Mouse (Mus musculus) left cerebral cortex, postnatal 14 days (tissue): ENCODE measurements at regions not wholly inside any gene's neighbourhood (a gene's known extent, or its start where the extent isn't known, plus 50 kb on each side); places are given as distances from the start of the nearest gene placed in this dataset.

Source experiments
- DNase-seq, 2 experiments: peaks; one replicate each; pipeline ENCODE4 v3.0.0; 2021 to 2022; ENCODE audit warnings: low spot score in 2 of 2, mixed read lengths in 1 of 2
- intact Hi-C: fragments of 180-260 bp; cut with DNase I; formaldehyde crosslinking; loops from one replicate; pipeline ENCODE4 v1.15.1; 2025

DNA sequence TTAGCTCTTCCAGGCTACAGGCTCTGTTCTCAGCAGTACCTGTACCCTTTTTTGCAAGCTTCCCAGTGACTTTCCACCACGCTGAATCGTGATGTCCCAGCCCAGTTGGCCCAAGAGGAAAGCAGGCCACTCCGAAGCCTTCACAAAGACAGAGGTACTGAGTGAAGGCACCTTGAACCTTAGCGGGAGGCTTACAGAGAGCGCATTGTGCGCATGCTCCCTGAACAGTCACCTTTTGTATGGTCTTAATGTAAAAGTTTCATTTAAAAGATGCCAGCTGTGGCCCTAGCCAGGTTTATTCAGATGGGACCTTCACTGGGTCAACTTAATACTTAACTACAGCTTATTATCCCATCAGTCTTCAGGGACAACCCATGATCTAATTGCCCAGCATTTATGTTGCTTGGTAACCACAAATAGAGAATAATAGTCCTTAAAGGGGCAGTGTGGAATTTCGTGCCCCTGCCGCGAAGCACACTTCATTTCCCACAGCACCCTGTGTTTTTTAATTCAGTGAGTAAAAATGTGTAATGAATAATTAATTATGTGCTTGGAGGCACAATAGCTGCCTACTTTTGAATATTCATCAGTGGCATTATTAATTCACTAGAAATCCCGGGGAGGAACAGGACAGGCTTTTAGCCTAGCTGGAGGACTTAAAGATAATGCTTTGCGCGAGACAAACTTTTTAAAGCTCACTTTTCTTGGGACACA is 111.3 kb upstream of the Vrk1 start:
- intact Hi-C loops, result no loop called here
- no peak for DNase-seq

DNA sequence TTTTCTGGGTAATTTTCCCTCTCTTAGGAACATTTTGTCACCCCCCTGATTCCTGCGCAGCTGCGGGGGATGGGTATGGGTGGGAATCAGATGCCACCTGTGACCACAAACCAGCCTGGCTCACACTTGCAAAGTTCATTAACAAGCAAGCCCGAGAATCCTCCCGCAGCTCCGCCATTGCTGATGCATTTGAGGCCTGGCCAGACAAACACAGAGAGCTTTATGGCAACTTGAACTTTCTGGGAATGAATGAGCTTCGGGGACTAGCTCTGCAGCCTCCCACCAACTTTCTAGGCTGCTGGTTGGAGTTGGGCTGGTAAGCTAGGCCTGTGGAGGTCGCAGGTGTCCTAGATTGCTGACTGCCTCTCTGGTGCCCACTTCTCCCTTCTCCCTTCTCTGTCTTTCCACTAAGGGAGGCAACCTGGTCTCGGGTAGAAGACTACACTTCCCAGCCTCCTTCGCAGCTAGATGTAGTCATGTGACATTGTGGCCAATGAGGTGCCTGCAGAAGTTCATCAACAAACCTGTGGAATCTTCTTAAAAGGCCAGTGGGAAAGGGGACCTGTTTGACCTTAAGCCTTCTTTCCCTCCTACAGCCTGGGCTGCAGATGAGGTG is 110.6 kb upstream of the Vrk1 start:
- DNase-seq, result no peak
- intact Hi-C loops, result no loop called here

DNA sequence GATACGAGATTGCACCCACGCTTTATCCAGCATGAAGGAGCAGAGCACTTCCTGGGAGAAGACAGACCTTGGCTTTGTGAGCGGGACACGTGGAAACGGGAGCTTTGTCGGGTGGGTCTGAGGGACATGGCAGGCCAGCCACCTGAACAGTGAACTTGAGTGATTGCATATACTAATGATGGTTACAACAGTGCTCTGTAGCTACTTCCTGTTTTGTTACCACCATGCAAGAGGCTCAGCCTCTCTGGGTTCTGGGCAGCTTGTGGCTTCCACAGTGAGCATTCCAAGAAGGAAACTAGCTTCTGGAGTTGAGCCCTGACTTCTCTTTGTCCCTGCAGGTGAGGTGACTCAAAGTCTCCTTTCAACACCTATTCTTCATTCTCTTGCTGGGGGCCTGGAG is 109.5 kb upstream of the Vrk1 start:
- intact Hi-C loops, result no loop called here
- DNase-seq, result no peak

DNA sequence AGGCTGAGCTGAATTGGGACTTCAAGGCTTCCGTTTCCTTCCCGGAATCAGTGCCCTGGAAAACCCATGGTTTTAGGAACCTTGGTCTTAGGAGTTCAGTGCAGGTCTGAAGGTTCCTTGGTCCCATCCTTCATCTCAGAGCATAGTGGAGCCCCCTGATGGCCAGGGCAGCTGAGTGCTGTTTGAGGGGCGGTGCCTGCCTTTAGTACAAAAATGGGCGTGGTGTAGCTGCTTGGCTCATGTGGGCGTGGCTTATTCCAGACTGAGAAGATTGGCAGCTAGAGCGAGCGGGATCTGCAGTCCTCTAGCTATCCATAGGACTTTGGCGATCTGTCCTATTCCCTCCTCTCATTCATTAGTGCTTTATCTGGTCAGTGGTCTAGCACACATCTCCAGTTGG is 107.0 kb upstream of the Vrk1 start:
- intact Hi-C loops, result no loop called here
- DNase-seq, result no peak

DNA sequence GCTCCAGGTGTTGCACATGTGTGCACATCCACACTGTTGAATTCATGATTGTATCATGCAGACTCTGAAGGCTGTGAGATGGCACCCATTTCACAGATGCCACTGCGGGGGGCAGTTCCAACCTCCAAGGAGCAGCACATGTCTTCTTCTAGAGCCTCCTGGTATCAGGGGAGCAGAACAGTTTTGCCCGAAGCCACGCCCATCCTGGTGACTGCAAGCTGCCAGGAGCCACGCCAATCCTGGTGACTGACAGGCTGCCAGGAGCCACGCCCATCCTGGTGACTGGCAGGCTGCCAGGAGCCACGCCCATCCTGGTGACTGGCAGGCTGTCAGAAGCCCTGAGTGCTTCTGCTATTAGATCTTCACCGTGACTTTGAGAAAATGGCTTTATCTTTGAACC is 103.4 kb upstream of the Vrk1 start:
- no peak for DNase-seq
- intact Hi-C loops, result no loop called here

DNA sequence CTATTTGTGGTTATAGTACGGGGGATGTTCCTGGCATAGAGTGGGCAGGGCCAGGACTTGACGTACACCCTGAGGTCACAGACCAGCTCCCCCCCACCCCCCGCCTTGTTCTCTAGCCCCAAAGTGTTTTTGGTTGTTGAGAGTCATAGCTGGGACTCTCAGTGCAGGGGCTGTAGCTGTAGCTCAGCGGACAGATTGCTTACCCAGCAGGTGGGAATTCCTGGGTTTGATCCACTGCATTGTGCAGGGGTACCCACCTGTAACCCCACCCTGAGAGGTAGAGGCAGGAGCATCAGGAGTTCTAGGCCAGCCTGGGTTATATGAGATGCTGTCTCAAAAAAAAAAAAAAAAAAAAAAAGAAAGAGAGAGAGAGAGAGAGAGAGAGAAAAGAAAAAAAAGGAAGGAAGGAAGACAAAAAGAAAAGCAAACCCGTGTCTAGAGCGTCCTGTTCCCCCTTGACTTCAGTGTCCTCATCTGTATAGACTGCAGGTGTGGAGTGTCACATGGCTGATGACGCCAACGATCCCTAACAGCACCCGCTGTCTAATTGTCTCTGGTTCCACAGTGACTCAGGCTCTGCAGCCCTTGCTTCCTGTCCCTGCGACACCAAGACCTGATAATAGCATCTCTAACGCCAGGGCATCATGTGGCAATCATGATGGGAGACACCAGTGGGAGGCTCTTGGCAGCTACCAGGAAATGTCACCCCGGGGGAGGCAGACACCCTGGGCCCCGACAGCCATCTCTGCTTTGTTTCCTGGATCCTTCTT is 102.0 kb upstream of the Vrk1 start:
- intact Hi-C loops, result no loop called here
- no peak for DNase-seq

DNA sequence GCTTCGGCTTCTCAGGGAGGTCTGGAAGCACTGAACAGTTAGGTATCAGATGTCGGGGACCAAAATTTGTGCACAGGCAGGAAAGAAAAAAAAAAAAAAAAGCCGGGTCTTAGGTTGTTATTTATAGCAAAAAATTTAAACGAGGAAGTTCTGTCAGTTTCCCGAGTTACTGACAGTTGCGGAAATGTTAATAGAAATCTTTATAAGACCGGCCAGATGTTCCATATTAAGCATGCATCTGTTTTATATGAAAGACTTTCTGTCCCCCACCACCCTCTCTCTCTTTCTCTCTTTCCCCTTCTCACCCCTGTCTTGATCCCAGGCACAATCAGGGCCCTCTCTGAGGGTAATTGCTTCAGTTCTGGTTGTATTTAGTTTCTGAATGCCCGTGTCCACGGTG is 98.5 kb upstream of the Vrk1 start:
- intact Hi-C loops, result no loop called here
- DNase-seq, result no peak

DNA sequence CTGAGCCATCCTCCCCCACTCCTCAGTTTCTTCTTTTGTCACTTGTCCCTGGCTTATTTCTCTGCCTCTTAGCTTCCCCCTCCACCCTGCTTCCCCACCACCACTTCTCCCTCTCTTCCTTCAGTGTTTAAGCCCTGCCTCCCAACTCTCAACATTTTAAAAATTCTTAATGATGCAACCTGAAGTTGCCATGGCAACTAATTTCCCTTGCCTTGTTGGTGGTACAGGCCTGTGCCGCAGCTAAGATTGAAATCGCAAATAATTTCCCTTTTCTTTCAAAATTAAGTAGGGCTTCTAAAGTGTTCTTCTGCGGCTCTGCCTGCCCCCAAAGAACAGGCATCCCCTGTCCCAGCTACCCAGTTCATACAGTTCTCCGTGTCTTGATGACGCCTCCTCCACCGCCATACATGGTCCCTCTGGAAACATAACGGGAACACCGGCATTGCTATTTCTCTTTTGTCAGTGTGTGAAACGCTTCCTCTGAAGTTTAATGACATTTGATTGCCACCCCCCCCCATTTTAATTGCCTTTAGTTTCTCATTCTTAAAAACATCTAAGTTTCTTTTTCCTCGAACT is 92.6 kb upstream of the Vrk1 start:
- intact Hi-C loops, result no loop called here
- peak; percentile 34 to 72 for DNase-seq

DNA sequence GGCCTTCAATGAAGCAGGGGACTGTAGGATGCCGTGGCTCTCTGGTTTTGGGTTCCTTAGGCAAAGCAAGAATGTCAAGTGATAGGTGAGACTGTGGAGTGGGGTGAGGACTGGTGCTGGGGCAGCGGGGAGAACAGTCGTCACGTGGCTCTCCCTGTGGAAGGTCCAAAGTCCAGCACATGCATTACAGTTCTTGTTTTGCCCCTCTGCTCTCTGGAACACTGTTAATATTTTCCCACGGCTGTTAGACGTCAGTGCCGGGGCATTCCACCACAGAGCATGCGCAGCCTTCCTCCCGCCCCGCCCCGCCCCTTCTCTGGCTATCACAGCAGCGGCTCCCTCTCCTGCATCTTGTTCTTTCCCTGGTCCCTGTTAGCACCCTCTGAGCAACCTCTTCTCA is 91.3 kb upstream of the Vrk1 start:
- DNase-seq, result no peak
- intact Hi-C loops, result no loop called here

DNA sequence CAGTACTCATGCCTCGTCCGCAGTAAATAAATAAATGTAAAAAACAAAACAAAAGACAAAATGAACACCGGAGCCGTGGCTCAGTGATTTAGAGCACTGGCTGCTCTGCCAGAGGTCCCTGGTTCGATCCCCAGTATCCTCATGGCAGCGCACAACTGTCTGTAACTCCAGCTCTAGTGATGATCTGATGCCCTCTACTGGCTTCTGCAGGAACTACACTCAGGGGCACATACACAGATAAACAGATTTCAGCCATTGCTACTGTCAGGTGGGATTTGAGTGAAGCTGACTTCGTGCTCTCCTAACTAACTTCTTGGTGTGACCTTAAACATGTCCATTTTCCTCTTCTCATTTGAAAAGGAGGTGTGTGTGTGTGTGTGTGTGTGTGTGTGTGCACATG is 82.8 kb upstream of the Vrk1 start:
- no peak for DNase-seq
- intact Hi-C loops, result no loop called here

DNA sequence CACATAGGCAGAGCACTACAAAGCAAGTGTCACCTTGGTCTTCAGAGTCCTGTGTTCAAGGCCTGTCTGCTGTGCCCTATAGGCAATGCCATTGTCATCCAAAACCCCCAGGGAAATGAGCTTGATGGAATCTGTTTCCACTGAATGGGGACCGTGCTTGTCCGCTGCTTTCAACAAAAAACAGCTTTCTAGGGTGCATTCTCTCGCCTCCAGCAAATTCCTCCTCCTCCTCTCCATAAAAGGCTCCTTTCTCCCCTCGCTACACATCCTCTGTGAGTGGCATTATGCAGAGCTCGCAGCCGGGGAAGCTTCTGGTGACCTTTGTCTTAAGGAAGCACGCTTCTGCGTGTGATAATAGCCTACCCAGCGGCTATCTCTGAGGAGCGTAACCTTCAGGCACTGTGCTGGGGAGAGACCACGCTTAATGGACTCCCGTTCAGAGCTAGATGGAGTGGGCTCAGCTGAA is 80.5 kb upstream of the Vrk1 start:
- intact Hi-C loops, result no loop called here
- DNase-seq, result no peak

DNA sequence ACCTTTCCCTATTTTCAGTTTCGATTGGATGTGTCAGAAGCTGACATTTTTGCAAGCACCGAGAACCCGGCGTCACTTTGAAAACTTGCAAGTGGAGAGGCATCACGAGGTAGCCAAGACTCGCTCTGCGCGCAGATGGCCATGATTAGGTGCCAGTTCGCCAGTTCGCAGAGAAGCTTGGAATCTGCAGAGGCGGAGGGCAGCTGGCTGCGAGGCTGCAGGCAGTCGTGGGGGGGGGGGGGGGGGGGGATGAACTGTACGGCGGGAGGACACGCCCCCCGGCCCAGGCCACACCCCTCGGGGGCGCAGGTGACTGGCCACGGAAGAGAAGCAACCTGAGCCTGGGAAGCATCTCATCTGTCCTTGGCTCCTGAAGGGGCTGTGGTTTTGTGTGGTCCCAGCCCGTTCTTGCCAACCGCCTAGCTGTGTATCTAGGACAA is 74.6 kb upstream of the Vrk1 start:
- intact Hi-C loops, result no loop called here
- DNase-seq, result peak; percentile 29

DNA sequence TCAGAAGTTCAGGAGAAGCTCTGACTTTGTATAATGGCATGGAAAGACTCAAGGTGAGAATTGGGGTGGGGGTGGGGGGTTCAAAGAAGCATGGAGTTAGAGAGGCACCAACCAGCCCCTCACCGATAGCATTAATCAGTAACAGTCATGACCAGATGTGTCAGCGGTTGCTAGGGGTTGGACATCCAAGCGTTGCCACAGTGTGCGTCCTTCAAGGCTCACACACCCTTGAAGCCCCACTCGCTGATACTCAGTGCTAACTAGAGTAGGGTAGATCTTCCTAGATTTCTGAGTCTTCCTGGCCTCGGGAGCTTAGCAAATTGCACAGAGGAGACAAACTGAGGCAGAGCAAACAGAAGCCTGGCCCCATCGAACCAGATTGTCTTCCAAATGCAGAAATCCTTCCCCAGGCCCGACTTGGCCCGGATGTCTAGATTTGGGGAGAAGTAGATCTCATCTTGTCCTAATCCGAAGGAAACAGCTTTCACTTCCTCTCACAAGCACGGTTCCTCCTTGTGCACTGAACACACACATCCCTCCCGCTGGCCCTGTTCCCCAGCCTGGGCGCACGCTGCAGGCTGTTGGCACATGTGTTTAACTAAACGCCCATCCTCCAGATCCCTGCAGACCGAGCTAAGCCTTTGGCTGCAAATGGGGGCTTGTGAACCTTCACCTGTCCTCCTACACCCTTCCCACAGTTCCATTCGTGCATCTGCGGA is 73.1 kb upstream of the Vrk1 start:
- intact Hi-C loops, result no loop called here
- DNase-seq, result peak; percentile 50 to 55

DNA sequence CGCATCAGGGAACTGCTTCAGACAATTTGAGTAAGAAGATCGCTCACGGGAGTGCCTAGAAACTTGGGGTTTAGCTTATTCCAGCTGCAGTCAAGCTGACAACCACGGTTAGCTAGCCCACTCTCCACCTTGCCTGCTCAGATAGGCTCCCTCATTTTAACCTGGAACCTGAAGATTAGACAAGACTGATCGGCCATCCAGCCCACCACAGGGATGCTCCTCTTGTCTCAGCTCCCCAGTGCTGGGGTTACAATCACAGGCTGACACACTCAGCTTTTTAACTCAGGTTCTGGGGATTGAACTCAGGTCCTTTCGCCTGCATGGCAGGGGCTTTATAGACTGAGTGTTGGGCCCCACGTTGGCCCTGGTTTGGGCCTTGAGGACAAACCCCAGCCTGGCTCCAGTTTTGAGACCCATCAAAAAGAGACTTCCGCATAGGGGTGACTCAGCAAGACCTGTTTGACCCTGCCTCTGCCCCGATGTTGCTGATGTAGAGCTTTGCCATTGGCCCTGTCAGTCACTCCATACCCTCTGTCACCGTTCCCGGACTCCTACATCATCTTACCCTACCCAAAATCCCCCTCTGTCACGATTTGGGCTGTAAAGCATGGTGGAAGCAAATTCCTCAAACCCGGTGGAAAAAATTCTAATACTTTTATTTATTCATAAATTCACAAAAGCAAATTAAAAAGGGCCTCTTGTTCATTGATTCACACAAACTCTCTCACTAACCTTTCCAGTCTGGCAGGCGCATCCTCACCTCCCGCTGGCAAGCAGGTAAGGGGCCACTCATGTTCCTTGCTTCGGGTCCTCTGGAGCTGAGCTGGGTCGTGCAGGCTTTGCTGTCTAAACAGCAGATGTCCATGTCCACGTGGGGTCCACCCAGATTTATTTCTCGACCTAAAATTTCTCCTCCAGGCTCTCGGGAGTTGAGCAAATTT is 67.6 kb upstream of the Vrk1 start:
- no peak for DNase-seq
- intact Hi-C loops, result no loop called here

DNA sequence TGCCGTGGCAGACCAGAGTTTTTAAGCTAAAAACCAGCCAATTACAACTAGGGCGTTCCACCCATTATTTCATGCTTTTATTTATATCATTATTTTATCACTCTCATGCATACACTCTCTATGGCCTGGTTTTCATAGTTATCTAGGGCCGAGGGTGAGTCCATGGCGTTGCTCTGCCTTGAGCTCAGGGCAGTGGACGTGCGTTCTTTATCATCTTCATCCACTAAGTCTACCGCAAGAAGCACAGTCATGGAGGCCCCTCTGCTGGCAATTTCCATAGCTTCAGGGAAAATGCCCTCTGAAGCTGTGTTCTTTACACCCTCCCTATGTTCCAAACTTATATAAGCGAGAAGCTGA is 67.0 kb upstream of the Vrk1 start:
- intact Hi-C loops, result no loop called here
- DNase-seq, result no peak

DNA sequence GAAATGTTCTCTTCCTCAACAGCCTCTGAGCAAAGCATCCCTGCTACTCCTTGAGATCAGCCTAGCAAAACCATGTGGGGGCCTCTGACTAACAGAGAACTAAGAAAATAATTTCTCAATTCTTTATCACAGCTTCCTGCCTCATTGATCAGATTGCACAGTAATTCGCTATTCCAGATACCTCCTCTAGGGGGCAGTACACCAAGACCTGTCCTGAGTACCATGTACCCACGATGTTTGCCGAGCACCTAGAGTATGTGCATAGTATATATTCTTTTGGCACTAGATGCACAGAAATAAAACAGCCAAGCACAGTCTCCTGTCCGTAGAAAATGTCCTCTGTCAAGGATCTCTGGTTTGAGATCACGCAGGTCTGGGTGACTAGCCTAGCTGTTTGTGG is 62.7 kb upstream of the Vrk1 start:
- intact Hi-C loops, result no loop called here
- no peak for DNase-seq

DNA sequence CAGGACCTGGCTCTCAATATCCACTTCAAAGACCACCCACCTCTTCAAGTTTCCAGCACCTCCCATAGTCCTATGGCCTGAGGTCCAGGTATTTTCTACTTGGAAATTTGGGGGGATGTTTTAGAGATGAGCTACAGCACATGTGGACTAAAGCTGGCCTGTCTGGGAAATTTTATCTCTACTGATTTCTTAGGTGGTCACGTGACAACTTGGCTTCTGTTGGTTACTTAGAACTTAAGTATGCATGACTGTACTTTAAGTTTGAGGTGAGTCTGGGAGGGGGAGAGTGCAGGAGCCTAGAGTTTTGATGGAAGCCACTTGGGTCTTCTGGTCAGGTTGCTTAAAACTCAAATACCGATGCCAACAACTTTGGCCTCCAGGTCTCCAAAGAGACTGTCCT is 61.7 kb upstream of the Vrk1 start:
- intact Hi-C loops, result no loop called here
- no peak for DNase-seq

DNA sequence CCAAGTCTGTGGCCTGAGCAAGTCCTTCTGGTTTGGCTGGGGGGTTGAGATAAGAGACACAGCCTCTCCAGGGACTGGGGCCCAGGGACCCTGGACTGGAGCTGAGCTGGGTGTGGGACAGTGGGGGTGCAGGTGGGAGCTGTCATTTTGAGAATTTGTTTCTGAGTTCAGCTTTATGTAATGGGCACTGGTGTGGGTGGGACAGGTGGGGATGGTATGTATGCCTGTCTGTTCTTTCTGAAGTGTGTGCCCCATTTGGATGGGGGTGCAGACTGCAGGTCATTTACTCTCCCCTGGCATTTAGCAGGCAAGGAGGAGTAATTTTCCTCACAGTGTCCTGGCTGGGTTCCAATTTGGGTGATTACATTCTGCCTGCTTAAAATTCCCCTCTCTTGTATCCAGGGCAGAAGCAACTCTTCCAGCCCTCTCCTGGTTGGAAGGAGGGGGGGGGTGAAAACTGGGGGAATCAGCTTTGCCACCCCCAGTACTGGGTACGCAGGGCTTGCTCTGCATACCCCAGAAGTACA is 54.2 kb upstream of the Vrk1 start:
- intact Hi-C loops, result no loop called here
- DNase-seq, result peak; percentile 54 to 60

DNA sequence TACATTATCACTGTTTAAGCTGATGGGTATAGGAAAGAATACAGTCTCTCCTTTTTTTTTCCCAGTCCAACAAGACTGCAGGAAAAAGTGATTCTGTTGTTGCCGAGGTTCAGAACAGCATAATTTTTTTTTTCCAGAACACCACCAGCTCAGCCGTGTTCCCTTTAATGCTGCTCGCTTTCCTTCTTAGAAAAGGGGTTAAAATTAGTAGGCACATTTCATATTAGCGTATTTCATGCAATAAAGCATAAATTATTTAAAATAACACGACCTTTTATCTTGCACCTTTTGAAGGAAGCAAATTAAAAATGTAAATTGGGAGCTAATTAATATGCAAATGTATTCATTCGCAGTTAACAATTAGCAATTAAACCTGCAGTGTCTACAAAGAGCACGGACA is 50.3 kb upstream of the Vrk1 start:
- intact Hi-C loops, result loop anchor here (5.0 kb wide), 1 partner anchor 102 kb away; no protein-coding TSS in a partner anchor

More for the DNA sequence above, 50.3 kb upstream of the Vrk1 start:
- no peak for DNase-seq
